Mouse (Mus musculus) ES-E14 (cell line): ENCODE results near the gene Ptf1a.

Experiments used
- CHD2 ChIP-seq: IDR thresholded peaks from 2 replicates; pipeline ENCODE4 v1.6.1; 2014; ENCODE audit warnings: mild to moderate bottlenecking, low read depth, low read length, inconsistent platforms
- HCFC1 ChIP-seq: IDR thresholded peaks from 2 replicates; pipeline ENCODE4 v1.6.1; 2012; ENCODE audit warnings: low read length, inconsistent platforms, borderline replicate concordance; ENCODE audit not compliant: insufficient read depth
- MAFK ChIP-seq: IDR thresholded peaks from 2 replicates; pipeline ENCODE4 v1.6.1; 2014; ENCODE audit warnings: mild to moderate bottlenecking, low read depth, low read length, inconsistent platforms; ENCODE audit not compliant: insufficient read depth
- ZC3H11A ChIP-seq: IDR thresholded peaks from 2 replicates; pipeline ENCODE4 v1.6.1; 2012; ENCODE audit warnings: low read depth, mild to moderate bottlenecking, inconsistent platforms, low read length, borderline replicate concordance
- ZNF384 ChIP-seq: IDR thresholded peaks from 2 replicates; pipeline ENCODE4 v1.6.1; 2012; ENCODE audit warnings: low read depth, low read length, inconsistent platforms

- TF ChIP-seq MAFK = no peak
- no peak for TF ChIP-seq CHD2
- TF ChIP-seq HCFC1 = no peak
- no peak for TF ChIP-seq ZC3H11A
- TF ChIP-seq ZNF384 = no peak
These were observed 25.6 kb upstream of the Ptf1a start for GRCm38 (mm10) chr2:19419686-19420345.
